Mouse (Mus musculus) heart, postnatal 0 days (tissue): ENCODE data around the gene Ccr10.

Source experiments
- CTCF ChIP-seq: IDR thresholded peaks from 2 replicates; pipeline ENCODE4 v1.5.1; 2016; ENCODE audit warnings: antibody characterized with exemption, control low read depth, low read depth
- EP300 ChIP-seq: IDR thresholded peaks from 2 replicates; pipeline ENCODE4 v1.6.1; 2016; ENCODE audit warnings: antibody characterized with exemption, low read depth

DNA sequence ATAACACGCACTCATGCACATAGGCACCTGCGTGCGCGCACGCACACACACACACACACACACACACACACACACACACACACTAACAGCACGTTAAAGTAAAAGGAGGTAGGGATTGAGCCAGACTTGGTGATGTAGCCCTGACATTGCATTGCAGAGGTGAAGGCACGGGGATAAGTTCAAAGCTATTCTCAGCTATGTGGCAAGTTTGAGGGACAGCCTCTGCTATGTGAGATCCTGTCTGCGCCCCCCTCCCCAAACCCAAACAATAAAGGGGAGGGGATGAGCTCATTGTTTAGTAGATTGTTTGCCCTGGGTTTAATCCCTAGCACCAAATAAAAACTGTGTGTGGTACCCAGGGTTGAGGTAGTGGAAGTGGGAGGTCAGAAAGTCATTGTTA is 34.2 kb downstream of the Ccr10 start:
- TF ChIP-seq EP300 (no peak), CTCF (no peak)
